Mouse (Mus musculus) spleen, postnatal 14 days (tissue): ENCODE data around the gene 2010111I01Rik.
A peak's percentile ranks its signal among the peaks of the same experiment; 100 is the strongest.
"Not testable (repeated sequence)": the region's sequence is repeated elsewhere in the genome, so short reads cannot be mapped to it uniquely, and the experiment has no call there.

Experiments
- DNase-seq, 2 experiments: peaks; one replicate each; pipeline ENCODE4 v3.0.0; 2021 to 2022; ENCODE audit warnings: low spot score in 2 of 2

2010111I01Rik gene

GRCm38 (mm10) chr13:62964640-62965311 is at the start of gene 2010111I01Rik:
Gene 2010111I01Rik (plus strand): TSS chr13:62964893.
- peak; percentile 91 to 98 for DNase-seq

- no peak for DNase-seq
Measured at GRCm38 (mm10) chr13:62916675-62917074, 48.0 kb upstream of the 2010111I01Rik start.

DNA sequence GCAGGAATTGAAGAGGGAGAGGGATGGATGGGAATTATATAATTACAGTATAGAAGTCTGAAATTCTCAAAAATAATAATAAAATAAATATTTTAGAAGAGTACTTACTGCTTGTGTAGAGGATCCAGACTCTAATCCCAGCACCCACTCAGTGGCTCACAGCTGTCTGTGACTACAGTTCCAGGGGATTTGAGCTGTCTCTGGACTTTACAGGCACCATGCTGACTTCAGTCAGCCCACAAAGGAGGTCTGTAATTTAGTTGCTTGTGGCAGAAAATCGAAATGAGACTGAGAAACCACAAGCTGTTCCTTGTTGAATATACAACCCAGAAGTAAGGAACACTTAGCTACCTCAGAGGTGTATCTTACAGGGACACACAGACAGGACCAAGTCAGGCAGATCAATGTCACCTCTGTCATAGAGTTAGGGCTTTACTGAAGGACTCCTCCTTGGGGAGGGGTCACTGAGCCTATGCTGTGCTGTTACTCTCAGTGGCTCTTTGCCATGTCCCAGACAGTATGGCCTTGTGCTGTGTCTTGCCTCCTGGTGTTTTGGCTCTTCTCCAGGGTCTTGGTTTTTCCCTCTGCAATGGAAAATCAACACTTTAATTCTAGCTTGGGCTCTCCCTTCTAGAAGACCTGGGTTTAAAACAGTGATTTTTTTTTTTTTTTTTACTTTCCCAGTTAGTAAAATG is 47.1 kb upstream of the 2010111I01Rik start:
- no peak for DNase-seq

GRCm38 (mm10) chr13:62919647-62920341 is 44.9 kb upstream of the 2010111I01Rik start:
- peak; percentile 29 to 62 for DNase-seq

- DNase-seq: no peak
Measured at GRCm38 (mm10) chr13:62922645-62923044, 42.0 kb upstream of the 2010111I01Rik start.

DNA sequence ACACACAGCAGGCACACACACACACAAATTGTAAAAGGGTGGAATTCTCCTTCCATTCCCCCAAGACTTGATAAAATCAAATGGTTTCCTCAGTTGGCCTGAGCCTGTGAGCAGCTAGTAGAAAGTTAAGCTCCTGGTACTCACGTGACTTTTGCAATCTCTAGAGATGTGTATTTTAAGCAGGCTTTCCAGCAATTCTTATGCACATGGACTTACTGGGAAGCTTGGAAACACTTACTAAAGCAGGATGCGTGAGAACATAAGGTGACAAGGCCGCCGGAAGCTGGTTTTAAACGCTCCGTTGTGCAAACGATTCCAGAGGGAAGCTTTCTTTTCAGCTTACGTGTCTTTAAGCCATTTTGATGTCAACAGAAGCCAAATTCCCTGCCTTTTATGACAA is 41.5 kb upstream of the 2010111I01Rik start:
- no peak for DNase-seq

DNA sequence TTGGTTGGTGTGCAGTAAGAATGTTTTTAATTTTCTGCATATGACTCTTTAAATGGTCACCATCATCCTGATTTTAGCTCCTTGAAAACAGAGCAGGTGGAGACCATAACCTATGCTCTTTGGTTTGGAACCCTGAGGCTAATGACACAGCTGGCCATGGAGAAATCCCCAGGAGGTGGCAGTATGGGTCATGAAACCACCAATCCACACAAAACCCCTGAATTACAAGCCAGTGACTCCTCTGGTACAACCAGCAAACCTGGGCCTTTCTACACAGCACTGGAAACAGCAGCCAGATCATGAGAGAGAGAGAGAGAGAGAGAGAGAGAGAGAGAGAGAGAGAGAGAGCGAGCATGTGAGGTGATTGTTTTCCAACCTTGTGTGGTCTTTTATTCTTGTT is 38.2 kb upstream of the 2010111I01Rik start:
- DNase-seq: peak in 1 of 2 experiments; percentile 10

DNA sequence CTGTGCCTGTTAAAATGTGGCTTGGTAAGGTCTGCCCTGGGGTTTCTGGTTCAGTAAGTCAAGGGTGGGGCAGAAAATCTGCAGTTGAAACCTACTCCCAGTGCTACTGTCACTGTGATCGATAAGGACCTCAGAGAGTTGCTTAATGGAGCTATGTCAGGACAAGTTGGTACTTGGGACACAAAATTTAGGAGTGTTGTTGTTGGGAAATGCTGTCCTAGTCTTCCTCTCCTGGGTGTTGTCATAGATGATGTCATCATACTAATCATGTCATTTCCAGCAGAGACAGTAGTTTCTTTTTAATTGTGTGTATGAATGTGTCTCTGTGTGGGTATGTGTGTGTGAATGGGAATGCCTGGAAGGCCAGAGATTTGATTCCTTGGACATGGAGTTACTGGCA is 37.2 kb upstream of the 2010111I01Rik start:
- DNase-seq: no peak

- not testable (repeated sequence) for DNase-seq
Measured at GRCm38 (mm10) chr13:62929144-62929543, 35.5 kb upstream of the 2010111I01Rik start.

DNA sequence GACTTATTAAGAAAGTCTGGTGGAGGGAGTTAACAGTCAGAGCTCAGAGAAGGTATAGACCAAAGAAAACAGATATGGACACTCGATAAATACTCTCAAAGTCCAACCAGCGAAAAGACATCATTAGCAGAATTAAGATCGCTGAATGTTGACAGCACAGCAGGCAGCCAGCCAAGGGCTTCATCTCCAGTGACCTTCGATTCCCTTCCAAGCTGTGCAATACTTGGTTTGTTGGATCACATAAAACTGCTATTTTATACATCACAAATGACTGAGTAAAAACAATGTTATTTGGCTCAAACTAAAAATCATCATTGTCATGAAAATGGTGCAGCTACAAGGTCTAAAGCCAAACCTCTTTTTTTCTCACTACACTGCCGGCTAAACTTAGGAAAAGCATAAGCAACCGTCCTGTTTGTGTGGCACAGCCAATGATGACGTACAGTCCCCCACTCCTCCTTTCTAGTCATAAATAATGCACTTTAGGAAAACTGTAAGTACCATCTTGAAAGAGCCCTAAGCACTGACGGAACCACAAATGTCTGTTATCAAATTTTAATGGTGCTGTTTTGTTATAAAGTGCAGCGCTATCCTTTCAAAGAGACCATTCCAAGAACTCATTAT is 34.8 kb upstream of the 2010111I01Rik start:
- no peak for DNase-seq

- DNase-seq: no peak
Measured at GRCm38 (mm10) chr13:62932452-62932851, 32.2 kb upstream of the 2010111I01Rik start.

GRCm38 (mm10) chr13:62939371-62939770 is 25.3 kb upstream of the 2010111I01Rik start:
- no peak for DNase-seq

DNA sequence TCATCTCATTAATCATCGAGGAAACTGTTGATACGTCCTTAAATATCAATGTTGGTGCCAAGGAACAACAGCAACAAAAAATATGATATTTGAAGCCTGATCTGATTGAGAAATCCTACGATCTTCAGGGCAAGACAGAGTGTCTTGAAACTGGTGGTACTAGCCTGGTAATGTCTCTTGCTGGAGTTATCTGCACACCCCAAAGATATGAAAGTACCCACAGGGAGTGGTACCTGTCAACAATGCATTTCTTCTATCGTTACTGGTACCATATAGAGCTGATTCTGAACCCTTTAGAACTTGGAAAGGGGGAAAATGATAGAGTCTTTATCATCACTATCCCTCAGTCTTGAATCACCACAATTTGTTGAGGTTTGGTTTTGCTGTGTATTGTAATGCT is 24.9 kb upstream of the 2010111I01Rik start:
- no peak for DNase-seq

GRCm38 (mm10) chr13:62940721-62941120 is 24.0 kb upstream of the 2010111I01Rik start:
- no peak for DNase-seq

GRCm38 (mm10) chr13:62941341-62942005 is 23.2 kb upstream of the 2010111I01Rik start:
- no peak for DNase-seq

- no peak for DNase-seq
Measured at GRCm38 (mm10) chr13:62943274-62943830, 21.3 kb upstream of the 2010111I01Rik start.

- no peak for DNase-seq
Measured at GRCm38 (mm10) chr13:62944109-62944508, 20.6 kb upstream of the 2010111I01Rik start.

DNA sequence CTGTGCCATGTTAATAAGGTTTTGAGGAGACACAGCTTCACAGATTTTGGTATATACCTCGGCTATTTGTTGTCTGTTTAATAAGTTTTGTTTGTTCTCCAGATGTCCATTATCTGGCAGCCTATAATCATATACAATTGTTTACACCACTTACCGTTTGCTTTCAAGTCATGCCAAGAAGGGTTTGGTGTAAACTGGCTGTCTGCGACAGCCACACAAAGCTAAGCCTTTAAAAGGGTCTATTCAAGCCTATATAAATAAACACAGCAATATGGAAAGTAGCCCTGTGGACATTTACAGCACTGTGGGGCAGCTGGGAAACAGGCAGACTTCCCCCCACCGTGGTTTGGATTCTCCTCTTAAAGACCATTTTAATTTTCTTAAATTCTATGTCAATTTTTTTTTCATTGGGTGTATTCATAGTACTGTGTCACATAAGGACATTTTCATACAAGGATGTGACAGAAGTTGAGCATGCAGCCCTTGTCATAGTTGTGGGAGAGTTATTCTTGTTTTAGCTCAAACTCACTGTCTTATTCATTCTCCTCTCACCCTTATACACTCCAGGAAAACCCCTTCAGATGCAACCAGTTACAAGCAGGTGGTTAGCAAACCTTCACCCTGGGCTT is 15.0 kb upstream of the 2010111I01Rik start:
- DNase-seq: no peak

GRCm38 (mm10) chr13:62951606-62952005 is 13.1 kb upstream of the 2010111I01Rik start:
- DNase-seq: no peak

DNA sequence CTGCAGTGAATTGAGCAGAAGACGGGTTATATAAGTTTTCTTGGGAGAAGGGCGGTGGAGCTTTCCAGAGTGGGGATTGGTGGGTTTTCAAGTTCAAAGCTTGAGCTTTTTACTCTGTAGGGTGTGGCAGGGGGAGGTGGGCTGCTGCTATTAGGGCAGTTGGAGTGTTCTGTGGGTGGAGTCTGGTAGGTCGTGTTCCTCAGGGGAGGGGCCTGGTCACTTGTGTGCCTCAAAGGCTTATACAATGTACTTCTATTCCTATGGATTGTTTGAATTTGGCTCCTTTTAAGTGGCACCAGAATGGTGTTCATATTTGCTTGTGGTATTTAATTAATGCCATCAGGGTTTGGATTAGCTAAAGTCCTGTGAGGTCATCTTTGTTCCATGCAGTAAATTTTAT is 12.6 kb upstream of the 2010111I01Rik start:
- DNase-seq: no peak

- no peak for DNase-seq
Measured at GRCm38 (mm10) chr13:62952624-62953023, 12.1 kb upstream of the 2010111I01Rik start.
